Mouse (Mus musculus) midbrain, embryonic 14.5 days (tissue): Measurements from ENCODE around the gene Dnm1. TPM values are rescaled to one million over a fixed set of nuclear protein-coding genes. Genes with fewer than 3 reads are reported as not detected.

Source experiments
- ATAC-seq: fragments of 200-750 bp; cut with Nextera tagmentation; 2 replicates; pipeline ENCODE4 v1.8.0; 2017; ENCODE audit warnings: moderate number of reproducible peaks, moderate library complexity; ENCODE audit not compliant: low FRiP score, low TSS enrichment
- DNase-seq: peaks from one replicate; pipeline ENCODE4 v3.0.0-alpha.2; 2015
- H3K27ac ChIP-seq: fragments of 300-500 bp; sonication (generic); replicated peaks from 2 replicates; pipeline ENCODE4 v1.5.1; 2014; ENCODE audit warnings: mild to moderate bottlenecking, low read depth, low read length, moderate library complexity
- H3K27me3 ChIP-seq: fragments of 300-500 bp; sonication (generic); 2 replicates; pipeline ENCODE4 v1.6.1; 2014; ENCODE audit warnings: low read length, control low read depth, mixed read lengths; ENCODE audit not compliant: control insufficient read depth, insufficient read depth
- H3K36me3 ChIP-seq: fragments of 300-500 bp; sonication (generic); 2 replicates; pipeline ENCODE4 v1.6.1; 2014; ENCODE audit warnings: low read length, control low read depth; ENCODE audit not compliant: control insufficient read depth, insufficient read depth
- H3K4me1 ChIP-seq: fragments of 300-500 bp; sonication (generic); 2 replicates; pipeline ENCODE4 v1.6.1; 2014; ENCODE audit warnings: mild to moderate bottlenecking, antibody characterized with exemption, low read length, control low read depth; ENCODE audit not compliant: control insufficient read depth, insufficient read depth
- H3K4me2 ChIP-seq: fragments of 300-500 bp; sonication (generic); 2 replicates; pipeline ENCODE4 v1.6.1; 2014; ENCODE audit warnings: mild to moderate bottlenecking, low read length, moderate library complexity
- H3K4me3 ChIP-seq: fragments of 300-500 bp; sonication (generic); replicated peaks from 2 replicates; pipeline ENCODE4 v1.5.1; 2014; ENCODE audit warnings: low read depth, low read length
- H3K9ac ChIP-seq: fragments of 300-500 bp; sonication (generic); replicated peaks from 2 replicates; pipeline ENCODE4 v1.6.1; 2014; ENCODE audit warnings: mild to moderate bottlenecking, low read length, moderate library complexity
- H3K9me3 ChIP-seq: fragments of 300-500 bp; sonication (generic); 2 replicates; pipeline ENCODE4 v1.6.1; 2016; ENCODE audit warnings: low read length, control low read depth, mixed read lengths; ENCODE audit not compliant: control insufficient read depth
- WGBS: fragments of 180-500 bp; shearing (Covaris S2); extraction: QIAGEN DNeasy Blood & Tissue Kit; methylation state at CpG from one replicate; pipeline ENCODE4 v1.1.7; 2014; 5-methylcytosine and 5-hydroxymethylcytosine counted together
- polyA plus RNA-seq: library from polyadenylated mRNA; unstranded; fragments of >200 nt; fragmentation: Nextera tagmentation; extraction: Ambion mirVana; gene quantifications from 2 replicates; pipeline ENCODE4 v1.2.1, GENCODE M21; 2014

The Dnm1 gene
- polyA plus RNA-seq, 1 experiment from 2014 or later = 90.6 TPM

GRCm38 (mm10) chr2:32340836-32341633, 12.1 kb downstream of the Dnm1 start:
- 83% methylated on average over 13 of the region's 13 CpGs for WGBS
- no peaks in the 10 kb centered on the region for H3K27me3 ChIP-seq
- no peak overlapping the region for H3K27ac ChIP-seq
- ATAC-seq = no peak
- no peak overlapping the region for H3K4me2 ChIP-seq
- H3K9me3 ChIP-seq = no peaks in the 10 kb centered on the region
- H3K9ac ChIP-seq = no peak overlapping the region
- no peak for DNase-seq
- H3K36me3 ChIP-seq = peaks cover 34% of the 10 kb centered on the region
- no peak overlapping the region for H3K4me3 ChIP-seq
- no peaks in the 10 kb centered on the region for H3K4me1 ChIP-seq

- no peaks in the 10 kb centered on the region for H3K4me1 ChIP-seq
- no peak overlapping the region for H3K9ac ChIP-seq
- no peak overlapping the region for H3K4me3 ChIP-seq
- ATAC-seq (no peak), DNase-seq (no peak)
- 46% methylated on average over 26 of the region's 26 CpGs for WGBS
- no peak overlapping the region for H3K4me2 ChIP-seq
- peaks cover 43% of the 10 kb centered on the region for H3K36me3 ChIP-seq
- no peaks in the 10 kb centered on the region for H3K9me3 ChIP-seq
- H3K27ac ChIP-seq = no peak overlapping the region
- no peaks in the 10 kb centered on the region for H3K27me3 ChIP-seq
These were observed 13.1 kb downstream of the Dnm1 start for GRCm38 (mm10) chr2:32339912-32340642.

- ATAC-seq = no peak
- H3K36me3 ChIP-seq = peaks cover 69% of the 10 kb centered on the region
- H3K27ac ChIP-seq = no peak overlapping the region
- 54% methylated on average over 15 of the region's 15 CpGs for WGBS
- no peak overlapping the region for H3K9ac ChIP-seq
- no peaks in the 10 kb centered on the region for H3K4me1 ChIP-seq
- no peaks in the 10 kb centered on the region for H3K27me3 ChIP-seq
- H3K9me3 ChIP-seq = no peaks in the 10 kb centered on the region
- H3K4me3 ChIP-seq = no peak overlapping the region
- no peak for DNase-seq
- no peak overlapping the region for H3K4me2 ChIP-seq
These were observed 17.2 kb downstream of the Dnm1 start for GRCm38 (mm10) chr2:32335888-32336287.

GRCm38 (mm10) chr2:32332159-32332558, 21.0 kb downstream of the Dnm1 start:
- H3K27ac ChIP-seq = no peak overlapping the region
- DNase-seq (no peak), ATAC-seq (no peak)
- no peak overlapping the region for H3K4me2 ChIP-seq
- no peaks in the 10 kb centered on the region for H3K27me3 ChIP-seq
- H3K4me3 ChIP-seq = no peak overlapping the region
- WGBS = 87% methylated on average over 5 of the region's 5 CpGs
- peaks cover 45% of the 10 kb centered on the region for H3K36me3 ChIP-seq
- no peaks in the 10 kb centered on the region for H3K4me1 ChIP-seq
- H3K9me3 ChIP-seq = no peaks in the 10 kb centered on the region
- no peak overlapping the region for H3K9ac ChIP-seq

- Histone ChIP-seq H3K4me1 (no peaks in the 10 kb centered on the region), H3K27ac (no peak overlapping the region), H3K9me3 (no peaks in the 10 kb centered on the region), H3K4me3 (no peak overlapping the region), H3K4me2 (no peak overlapping the region), H3K36me3 (peaks cover 21% of the 10 kb centered on the region), H3K9ac (no peak overlapping the region), H3K27me3 (no peaks in the 10 kb centered on the region)
- WGBS = 60% methylated on average over 6 of the region's 6 CpGs
- DNase-seq (no peak), ATAC-seq (no peak)
These were observed 23.6 kb downstream of the Dnm1 start for GRCm38 (mm10) chr2:32329531-32329930.

GRCm38 (mm10) chr2:32328911-32329460, 24.2 kb downstream of the Dnm1 start:
- H3K4me1 ChIP-seq = no peaks in the 10 kb centered on the region; the same call in 1 of the 2 replicates
- no peak for ATAC-seq
- H3K27me3 ChIP-seq = no peaks in the 10 kb centered on the region
- no peaks in the 10 kb centered on the region for H3K9me3 ChIP-seq
- H3K27ac ChIP-seq = no peak overlapping the region
- 40% methylated on average over 13 of the region's 13 CpGs for WGBS
- H3K9ac ChIP-seq = no peak overlapping the region
- no peak overlapping the region for H3K4me2 ChIP-seq
- no peak for DNase-seq
- peaks cover 15% of the 10 kb centered on the region for H3K36me3 ChIP-seq
- no peak overlapping the region for H3K4me3 ChIP-seq

- Histone ChIP-seq H3K9ac (no peak overlapping the region), H3K9me3 (no peaks in the 10 kb centered on the region), H3K27ac (no peak overlapping the region), H3K4me2 (no peak overlapping the region), H3K36me3 (peaks cover 3% of the 10 kb centered on the region; the same call in 1 of the 2 replicates), H3K4me1 (peaks cover 15% of the 10 kb centered on the region), H3K4me3 (no peak overlapping the region), H3K27me3 (no peaks in the 10 kb centered on the region)
- ATAC-seq = no peak
- DNase-seq = no peak
- 83% methylated on average over 4 of the region's 4 CpGs for WGBS
These were observed 25.9 kb downstream of the Dnm1 start for GRCm38 (mm10) chr2:32327200-32327599.

GRCm38 (mm10) chr2:32325342-32325741, 27.8 kb downstream of the Dnm1 start:
- ATAC-seq (no peak), DNase-seq (no peak)
- Histone ChIP-seq H3K9me3 (no peaks in the 10 kb centered on the region), H3K27ac (no peak overlapping the region), H3K4me2 (no peak overlapping the region), H3K9ac (no peak overlapping the region), H3K36me3 (peaks cover under 1% of the 10 kb centered on the region; the same call in 1 of the 2 replicates), H3K4me3 (no peak overlapping the region), H3K27me3 (no peaks in the 10 kb centered on the region), H3K4me1 (peaks cover 22% of the 10 kb centered on the region)
- 81% methylated on average over 7 of the region's 7 CpGs for WGBS
